Mouse (Mus musculus): ENCODE measurements around the gene Ssu72. TPM values are rescaled to one million over a fixed set of nuclear protein-coding genes. Genes with fewer than 3 reads are reported as not detected.

Ssu72 gene
- 122 and 133 TPM in 2 replicates for polyA plus RNA-seq (2012; rRNA removed)

GRCm38 (mm10) chr4:155704721-155705591 is at the start of gene Ssu72:
Ssu72 (plus strand) TSS chr4:155704800.

DNA sequence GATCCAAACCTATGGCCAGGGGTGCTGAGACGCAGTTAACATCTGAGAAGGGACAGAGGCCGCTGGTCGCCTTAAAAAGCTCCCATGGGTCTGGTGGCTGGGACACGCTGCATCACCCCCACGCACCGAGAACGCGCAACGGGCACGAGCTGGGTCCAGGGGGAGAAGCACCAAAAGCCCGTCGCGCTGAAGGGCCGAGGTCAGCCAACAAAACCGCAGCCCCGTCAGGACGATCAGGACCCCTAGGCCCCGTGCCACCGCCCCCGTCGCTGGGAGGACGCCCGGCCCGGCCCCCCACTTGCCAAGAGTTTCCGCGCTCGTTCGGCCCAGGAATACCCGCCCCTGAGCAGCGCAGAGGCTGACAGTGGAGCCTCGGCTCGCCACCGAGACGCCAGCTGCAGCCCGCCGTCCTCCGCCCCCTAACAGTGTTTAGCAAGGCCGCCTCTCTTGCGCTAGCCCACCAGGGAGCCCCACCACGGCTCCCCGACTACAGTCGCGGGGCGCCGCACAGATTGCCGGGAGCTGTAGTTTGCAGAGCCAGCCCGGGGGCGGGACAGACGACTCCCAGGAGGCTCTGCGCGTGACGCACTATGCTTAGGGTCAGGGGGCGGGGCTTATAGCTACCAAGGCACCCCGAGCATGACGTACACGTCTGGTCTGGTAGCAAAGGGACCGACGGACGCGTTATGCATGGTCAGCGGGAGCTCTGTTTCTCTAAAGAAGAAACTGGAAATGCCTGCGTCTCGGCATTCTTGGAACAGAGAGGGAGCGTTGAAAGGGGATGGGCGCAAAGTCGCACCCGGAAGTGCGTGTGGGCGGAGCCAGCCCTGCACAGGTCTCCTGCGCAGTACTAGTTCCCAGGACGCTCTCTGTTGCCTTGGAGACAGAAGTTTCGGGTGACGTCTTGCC is 35.7 kb upstream of the Ssu72 start, which contains the start of gene Mib2:
TSS of gene Mib2 (minus strand) at position 510 of the 909 bp plus-strand sequence.

DNA sequence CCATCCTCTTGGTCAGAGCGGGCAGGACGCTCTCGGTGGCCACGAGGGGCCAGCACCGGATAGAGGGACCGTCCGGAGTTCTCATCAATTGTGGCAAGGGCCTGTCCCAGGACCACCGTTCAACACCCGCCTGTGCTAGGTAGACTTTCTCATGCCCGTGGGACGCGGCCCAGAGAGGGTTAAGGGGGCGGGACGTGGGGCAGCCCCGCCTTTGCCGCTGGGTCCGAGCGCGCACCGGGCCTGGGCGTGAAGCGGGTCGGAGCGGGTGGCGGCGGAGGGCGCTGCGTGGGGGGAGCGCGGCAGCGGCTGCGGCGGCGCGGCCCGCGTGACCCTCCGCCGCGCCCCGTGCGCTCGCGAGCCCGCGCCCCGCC is 10.5 kb upstream of the Ssu72 start, which contains the start of gene Fndc10:
TSS of gene Fndc10 (plus strand) at position 232 of the 371 bp plus-strand sequence.

DNA sequence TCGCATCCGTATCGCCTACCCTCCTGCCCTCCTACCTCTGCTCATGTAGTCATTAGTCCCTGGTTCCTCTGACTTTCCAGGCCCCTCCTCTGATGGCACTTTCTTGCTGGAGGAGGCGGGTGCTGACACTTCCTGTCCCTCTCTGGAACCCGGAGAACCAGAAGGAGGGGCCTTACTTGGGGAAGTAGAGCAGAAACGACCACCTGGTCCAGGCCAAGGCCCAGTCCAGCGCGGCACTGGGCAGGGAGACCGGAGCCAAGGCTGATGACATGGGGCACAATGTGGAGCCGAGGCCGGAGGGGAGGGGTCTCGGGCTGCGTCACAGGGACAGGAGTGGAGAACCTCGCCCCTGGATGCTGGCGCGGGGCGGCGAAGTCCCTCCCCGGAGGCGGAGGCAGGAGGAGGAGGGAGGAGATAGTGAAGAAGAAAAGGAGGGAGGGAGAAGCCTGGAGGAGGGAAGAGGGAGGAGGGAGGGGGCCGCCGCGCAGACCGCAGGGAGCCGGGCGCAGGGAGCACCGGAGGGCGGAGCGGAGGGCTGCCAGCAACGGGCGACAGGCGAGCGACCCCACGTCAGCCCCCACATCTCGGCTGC is 29.8 kb downstream of the Ssu72 start, which contains the start of gene Tmem240:
TSS of gene Tmem240 (plus strand) at position 451 of the 592 bp plus-strand sequence.

GRCm38 (mm10) chr4:155760613-155761355 is 56.2 kb downstream of the Ssu72 start, which contains the start of gene Atad3a:
Atad3a (minus strand) TSS chr4:155761093.

DNA sequence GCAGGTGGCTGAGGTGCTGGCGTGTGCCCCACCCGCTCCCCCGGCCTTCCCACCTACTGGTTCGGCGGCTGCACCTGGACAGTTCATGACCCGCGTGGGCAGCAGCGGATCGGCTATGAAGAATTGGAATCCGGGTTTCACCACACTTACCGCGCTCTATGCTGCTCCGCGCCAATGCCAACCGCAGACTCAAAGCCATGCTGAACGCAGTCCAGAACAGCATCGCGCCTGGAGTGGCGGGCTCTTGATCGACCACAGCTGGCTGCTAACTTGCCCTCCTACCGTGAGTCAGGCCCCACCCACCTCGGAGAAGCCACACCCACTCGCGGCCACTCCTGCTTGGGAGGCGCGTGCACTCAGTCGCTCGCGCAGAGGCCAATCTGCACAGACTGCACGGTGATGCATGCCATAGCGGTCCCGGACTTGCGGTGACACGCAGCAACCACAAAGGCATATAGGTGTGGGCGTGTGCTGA is 69.7 kb downstream of the Ssu72 start, which contains the start of gene Vwa1:
TSS of gene Vwa1 (minus strand) at position 419 of the 475 bp plus-strand sequence.

Other genes starting within 250 kb of the Ssu72 start
- gene Tmem52, start 235.7 kb upstream of the Ssu72 start, polyA plus RNA-seq (2012; rRNA removed): 0.23 and 0.36 TPM in 2 replicates
- gene Gnb1, start 213.4 kb upstream of the Ssu72 start, polyA plus RNA-seq (2012; rRNA removed): 708 and 773 TPM in 2 replicates
- 80.8 and 92.1 TPM in 2 replicates for gene Nadk, start 142.4 kb upstream of the Ssu72 start, polyA plus RNA-seq (2012; rRNA removed)
- 15.5 and 15.9 TPM in 2 replicates for gene Slc35e2, start 103.4 kb upstream of the Ssu72 start, polyA plus RNA-seq (2012; rRNA removed)
- gene Cdk11b, start 79.9 kb upstream of the Ssu72 start, polyA plus RNA-seq (2012; rRNA removed): 56.1 and 63.3 TPM in 2 replicates
- not detected in 2 replicates for gene Gm10563, start 59.4 kb upstream of the Ssu72 start, polyA plus RNA-seq (2012; rRNA removed)
- gene Mmp23, start 51.4 kb upstream of the Ssu72 start, polyA plus RNA-seq (2012; rRNA removed): 9.1 and 13.0 TPM in 2 replicates
- 91.5 and 97.1 TPM in 2 replicates for gene Mib2, start 35.6 kb upstream of the Ssu72 start, polyA plus RNA-seq (2012; rRNA removed)
- gene Fndc10, start 10.5 kb upstream of the Ssu72 start, polyA plus RNA-seq (2012; rRNA removed): 22.4 and 26.6 TPM in 2 replicates
- gene Tmem240, start 30.0 kb downstream of the Ssu72 start, polyA plus RNA-seq (2012; rRNA removed): 26.3 and 28.4 TPM in 2 replicates
- gene Atad3a, start 56.3 kb downstream of the Ssu72 start, polyA plus RNA-seq (2012; rRNA removed): 107 TPM in 2 replicates
- gene Vwa1, start 69.9 kb downstream of the Ssu72 start, polyA plus RNA-seq (2012; rRNA removed): 18.5 and 19.0 TPM in 2 replicates
- 0.98 and 1.3 TPM in 2 replicates for gene Tmem88b, start 81.1 kb downstream of the Ssu72 start, polyA plus RNA-seq (2012; rRNA removed)
- 0.06 TPM in 1 of 2 replicates, not detected in the other for gene Ankrd65, start 85.6 kb downstream of the Ssu72 start, polyA plus RNA-seq (2012; rRNA removed)
- gene Mrpl20, start 98.1 kb downstream of the Ssu72 start, polyA plus RNA-seq (2012; rRNA removed): 121 and 130 TPM in 2 replicates
- gene Ccnl2, start 107.7 kb downstream of the Ssu72 start, polyA plus RNA-seq (2012; rRNA removed): 221 and 226 TPM in 2 replicates
- 107 and 111 TPM in 2 replicates for gene Aurkaip1, start 126.5 kb downstream of the Ssu72 start, polyA plus RNA-seq (2012; rRNA removed)
- 46.6 and 77.3 TPM in 2 replicates for gene Mxra8, start 134.9 kb downstream of the Ssu72 start, polyA plus RNA-seq (2012; rRNA removed)
- 149 and 150 TPM in 2 replicates for gene Dvl1, start 142.6 kb downstream of the Ssu72 start, polyA plus RNA-seq (2012; rRNA removed)
- gene Tas1r3, start 158.6 kb downstream of the Ssu72 start, polyA plus RNA-seq (2012; rRNA removed): 0.53 and 0.79 TPM in 2 replicates
- 20.1 and 21.9 TPM in 2 replicates for gene Cptp, start 164.6 kb downstream of the Ssu72 start, polyA plus RNA-seq (2012; rRNA removed)
- 67.9 and 76.2 TPM in 2 replicates for gene Ints11, start 164.7 kb downstream of the Ssu72 start, polyA plus RNA-seq (2012; rRNA removed)
- gene Pusl1, start 187.0 kb downstream of the Ssu72 start, polyA plus RNA-seq (2012; rRNA removed): 87.2 and 88.3 TPM in 2 replicates
- gene Acap3, start 187.0 kb downstream of the Ssu72 start, polyA plus RNA-seq (2012; rRNA removed): 101 and 108 TPM in 2 replicates
- 117 and 126 TPM in 2 replicates for gene Ube2j2, start 239.0 kb downstream of the Ssu72 start, polyA plus RNA-seq (2012; rRNA removed)

All from central nervous system, embryonic 14 days (tissue).